In genomic region chr6:39872306-39872900, GRCm38 (mm10) we compare ENCODE assay signal across 8 mouse cellular contexts. TPM values are rescaled to one million over a fixed set of nuclear protein-coding genes. Genes with fewer than 3 reads are reported as not detected.
DNase-seq lines count a peak whose midpoint lies in the region; ATAC-seq and TF ChIP-seq lines count a peak whose summit lies in the region.

No protein-coding gene starts in this region.

- no peaks in the 10 kb centered on the region; the same call in 1 of the 2 replicates for H3K27me3 ChIP-seq in forebrain, postnatal 0 days (ENCODE audit: insufficient read depth, low read length)
- peaks cover 47% of the 10 kb centered on the region for H3K27me3 ChIP-seq in intestine, postnatal 0 days (replicated peaks; ENCODE audit: control insufficient read depth, insufficient read depth, low read length)
- no peaks in the 10 kb centered on the region for H3K27me3 ChIP-seq in midbrain, embryonic 16.5 days (ENCODE audit: control insufficient read depth, insufficient read depth, low read depth, low read length)

- peak overlapping the region; percentile 84 for H3K4me2 ChIP-seq in forebrain, postnatal 0 days (ENCODE audit: low read depth)
- peak overlapping the region; percentile 87 for H3K4me2 ChIP-seq in intestine, postnatal 0 days (replicated peaks; ENCODE audit: low read depth)
- peak overlapping the region; percentile 90 for H3K4me2 ChIP-seq in midbrain, embryonic 16.5 days (ENCODE audit: low read length)

- no peaks in the 10 kb centered on the region for H3K4me1 ChIP-seq in lung, adult 2 months (ENCODE audit: control insufficient read depth, insufficient read depth, low read length)
- H3K4me1 ChIP-seq in forebrain, postnatal 0 days (ENCODE audit: insufficient read depth) = peaks cover 16% of the 10 kb centered on the region
- no peaks in the 10 kb centered on the region for H3K4me1 ChIP-seq in intestine, postnatal 0 days (replicated peaks; ENCODE audit: control insufficient read depth, insufficient read depth, low read length)
- peaks cover 24% of the 10 kb centered on the region for H3K4me1 ChIP-seq in midbrain, embryonic 16.5 days (ENCODE audit: control insufficient read depth, insufficient read depth, low read length)

- H3K9ac ChIP-seq in forebrain, postnatal 0 days = peak overlapping the region; percentile 89
- no peak overlapping the region for H3K9ac ChIP-seq in intestine, postnatal 0 days (ENCODE audit: low read depth, low read length)
- H3K9ac ChIP-seq in midbrain, embryonic 16.5 days (ENCODE audit: low read depth, low read length) = peak overlapping the region; percentile 96

- no peaks in the 10 kb centered on the region for H3K36me3 ChIP-seq in forebrain, postnatal 0 days (ENCODE audit: insufficient read depth)
- H3K36me3 ChIP-seq in intestine, postnatal 0 days (ENCODE audit: control insufficient read depth, insufficient read depth) = no peaks in the 10 kb centered on the region
- no peaks in the 10 kb centered on the region for H3K36me3 ChIP-seq in midbrain, embryonic 16.5 days (ENCODE audit: control insufficient read depth, insufficient read depth, low read length)

- no peaks in the 10 kb centered on the region for H3K9me3 ChIP-seq in forebrain, postnatal 0 days (ENCODE audit: low read length)
- H3K9me3 ChIP-seq in intestine, postnatal 0 days (ENCODE audit: control insufficient read depth) = no peaks in the 10 kb centered on the region
- no peaks in the 10 kb centered on the region for H3K9me3 ChIP-seq in midbrain, embryonic 16.5 days (replicated peaks; ENCODE audit: control insufficient read depth, low read length, poor library complexity, severe bottlenecking)

- TF ChIP-seq CTCF in lung, adult 2 months (IDR thresholded peaks at IDR 0.05; ENCODE audit: insufficient read depth, low read length) = no peak
- no peak for TF ChIP-seq CTCF in brain, embryonic 14.5 days (IDR thresholded peaks at IDR 0.05; ENCODE audit: borderline replicate concordance, extremely low read depth, insufficient read depth, insufficient read length)
- no peak; the same call in 1 of the 2 replicates for TF ChIP-seq CTCF in forebrain, postnatal 0 days (IDR thresholded peaks at IDR 0.05; ENCODE audit: low read depth)
- no peak for TF ChIP-seq CTCF in intestine, postnatal 0 days (IDR thresholded peaks at IDR 0.05; ENCODE audit: low read depth)

- peak; percentile 2 for DNase-seq in lung, adult 2 months
- DNase-seq in lung, postnatal 36 days = no peak
- peak; percentile 77 for DNase-seq in brain, embryonic 14.5 days (ENCODE audit: low read depth)
- peak; percentile 57 for DNase-seq in forebrain, postnatal 0 days
- DNase-seq in T-cell, adult 2 months (ENCODE audit: low spot score) = no peak
- DNase-seq in urinary bladder, postnatal 25 days (ENCODE audit: low spot score) = no peak

- WGBS in lung, adult 2 months = 2% methylated on average over 39 of the region's 39 CpGs
- 3% methylated on average over 39 of the region's 39 CpGs for WGBS in forebrain, postnatal 0 days
- WGBS in intestine, postnatal 0 days = under 1% methylated on average over 39 of the region's 39 CpGs
- under 1% methylated on average over 39 of the region's 39 CpGs for WGBS in midbrain, embryonic 16.5 days

- peak; percentile 8 for ATAC-seq in forebrain, postnatal 0 days
- no peak for ATAC-seq in intestine, postnatal 0 days
- peak; percentile 10 for ATAC-seq in midbrain, embryonic 16.5 days

- no peak overlapping the region for H3K4me3 ChIP-seq in lung, adult 2 months (replicated peaks; ENCODE audit: extremely low read depth, low read depth, low read length)
- peak overlapping the region; percentile 78 for H3K4me3 ChIP-seq in forebrain, postnatal 0 days (ENCODE audit: low read depth, low read length)
- H3K4me3 ChIP-seq in intestine, postnatal 0 days (ENCODE audit: low read depth, low read length) = peak overlapping the region; percentile 51
- peak overlapping the region; percentile 85 for H3K4me3 ChIP-seq in midbrain, embryonic 16.5 days (ENCODE audit: low read depth, low read length)

- peak overlapping the region; percentile 98 for H3K27ac ChIP-seq in forebrain, postnatal 0 days (ENCODE audit: low read depth, low read length)
- no peak overlapping the region for H3K27ac ChIP-seq in intestine, postnatal 0 days (ENCODE audit: low read depth, low read length)
- peak overlapping the region; percentile 99 for H3K27ac ChIP-seq in midbrain, embryonic 16.5 days (ENCODE audit: low read length)

- TF ChIP-seq POLR2A in lung, adult 2 months (IDR thresholded peaks at IDR 0.05; ENCODE audit: borderline replicate concordance, extremely low read depth, low read depth, low read length) = no peak
- no peak for TF ChIP-seq POLR2A in brain, embryonic 14.5 days (IDR thresholded peaks at IDR 0.05; ENCODE audit: borderline replicate concordance, extremely low read depth, insufficient read depth, insufficient read length, poor library complexity, severe bottlenecking)

RNA-seq across cellular contexts. Expression of gene Tmem178b, which starts 0.7 kb away (rescaled TPM):
- 0.34 and 0.37 TPM in 2 replicates for polyA plus RNA-seq in lung, adult 2 months (2012; rRNA removed)
- 48.8 and 84.9 TPM in 2 replicates for polyA plus RNA-seq in brain, embryonic 14.5 days (2012; rRNA removed)
- 87.9 and 133 TPM in 2 replicates for total RNA-seq in forebrain, postnatal 0 days (2014; rRNA removed)
- polyA plus RNA-seq in forebrain, postnatal 0 days (2015; fragmentation: Nextera tagmentation; extraction: Ambion mirVana) = 12.1 and 25.1 TPM in 2 replicates
- 0.60 and 0.82 TPM in 2 replicates for polyA plus RNA-seq in intestine, postnatal 0 days (2015; fragmentation: Nextera tagmentation; extraction: Ambion mirVana)
- polyA plus RNA-seq in midbrain, embryonic 16.5 days (2015; fragmentation: Nextera tagmentation; extraction: Ambion mirVana) = 32.8 and 36.2 TPM in 2 replicates

Comparison
In these comparisons a context has a peak if more than half of its experiments do, and no peak if none do; other contexts are left out.
1. DNase-seq: peak in lung, adult 2 months (single experiment), brain, embryonic 14.5 days (single experiment) and forebrain, postnatal 0 days (single experiment); none in lung, postnatal 36 days (single experiment), T-cell, adult 2 months (single experiment) and urinary bladder, postnatal 25 days (single experiment).
2. Peak in every context shown above with its lines, with median percentiles within 50 percentile points of each other: H3K4me2 ChIP-seq.